Comparison of ENCODE assay signal across 10 mouse cellular contexts in the genomic region with DNA sequence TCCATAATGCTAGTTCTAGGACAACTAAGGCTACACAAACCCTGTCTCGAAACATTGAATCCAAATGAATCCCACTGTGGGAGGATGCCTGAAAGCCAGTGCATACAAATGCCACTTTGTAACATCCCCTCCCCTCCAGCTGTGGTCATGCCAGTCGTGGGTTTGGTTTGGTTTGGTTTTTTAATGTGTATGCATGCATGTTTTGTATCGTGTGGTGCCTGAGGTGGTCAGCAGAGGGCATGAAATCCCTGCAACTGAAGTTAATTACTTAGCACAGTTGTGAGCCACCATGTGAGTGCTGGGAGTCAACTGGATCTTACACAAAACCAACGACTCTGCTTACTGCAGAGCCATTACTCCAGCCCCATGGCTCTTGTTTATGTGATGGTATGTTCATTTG. TPM values are rescaled to one million over a fixed set of nuclear protein-coding genes. Genes with fewer than 3 reads are reported as not detected.
DNase-seq lines count a peak whose midpoint lies in the region; ATAC-seq and TF ChIP-seq lines count a peak whose summit lies in the region.
"Had no signal": no experiment of that assay in that cellular context is flagged by ENCODE, and none has a peak within 500 bp of the region (broad histone marks: within the 10 kb centered on the region; RNA-seq: fewer than 3 reads in every experiment).

No protein-coding gene starts in this region.

- TF ChIP-seq EP300 in CH12.LX (IDR thresholded peaks at IDR 0.05; ENCODE audit: low read length) = no peak

- in situ Hi-C loops in CH12.LX (cut with MboI; ENCODE audit: low pct_ligation_motif_present, low pct_unique_long_range_greater_than_20kb, low sequenced_read_pairs) = no loop called here

- no peak overlapping the region for H3K9ac ChIP-seq in heart, embryonic 16.5 days (ENCODE audit: low read length)
- H3K9ac ChIP-seq in CH12.LX (ENCODE audit: insufficient read depth, low read depth) = no peak overlapping the region
- H3K9ac ChIP-seq in embryonic facial prominence, embryonic 14.5 days (ENCODE audit: low read depth, low read length) = no peak overlapping the region
- H3K9ac ChIP-seq: heart, embryonic 13.5 days had no signal

- H3K36me3 ChIP-seq in heart, embryonic 16.5 days (ENCODE audit: control insufficient read depth, insufficient read depth) = peaks cover 13% of the 10 kb centered on the region
- H3K36me3 ChIP-seq in heart, embryonic 10.5 days = peaks cover 32% of the 10 kb centered on the region
- H3K36me3 ChIP-seq in CH12.LX (replicated peaks in 1 of 2; ENCODE audit: control insufficient read depth in 1 of 2, insufficient read depth in 1 of 2, low read length in 1 of 2) = peaks cover 48 to 78% of the 10 kb centered on the region in 2 experiments
- H3K36me3 ChIP-seq in embryonic facial prominence, embryonic 14.5 days (ENCODE audit: control insufficient read depth, insufficient read depth, low read length) = peaks cover 35% of the 10 kb centered on the region

- H3K27me3 ChIP-seq in heart, embryonic 16.5 days (ENCODE audit: control insufficient read depth, insufficient read depth, low read length) = no peaks in the 10 kb centered on the region
- H3K27me3 ChIP-seq in heart, embryonic 10.5 days (ENCODE audit: insufficient read depth, poor library complexity, severe bottlenecking) = no peaks in the 10 kb centered on the region
- no peaks in the 10 kb centered on the region for H3K27me3 ChIP-seq in CH12.LX (replicated peaks)
- H3K27me3 ChIP-seq in embryonic facial prominence, embryonic 14.5 days (replicated peaks; ENCODE audit: control insufficient read depth, insufficient read depth, low read length) = no peaks in the 10 kb centered on the region
- H3K27me3 ChIP-seq: heart, embryonic 13.5 days had no signal

- TF ChIP-seq POLR2A in CH12.LX (IDR thresholded peaks at IDR 0.05; ENCODE audit: low read depth, low read length) = no peak

- WGBS in heart, embryonic 16.5 days = 64% methylated on average over 4 of the region's 4 CpGs
- 74% methylated on average over 4 of the region's 4 CpGs for WGBS in heart, embryonic 10.5 days
- 50% methylated on average over 4 of the region's 4 CpGs for WGBS in embryonic facial prominence, embryonic 14.5 days

- H3K4me1 ChIP-seq in heart, embryonic 16.5 days (ENCODE audit: control insufficient read depth, insufficient read depth, low read length) = peaks cover 4% of the 10 kb centered on the region; the same call in 1 of the 2 replicates
- peaks cover 5% of the 10 kb centered on the region; the same call in 1 of the 2 replicates for H3K4me1 ChIP-seq in heart, embryonic 10.5 days
- H3K4me1 ChIP-seq in CH12.LX (ENCODE audit: control insufficient read depth in 1 of 2, insufficient read depth in 2 of 2) = no peaks in the 10 kb centered on the region
- no peaks in the 10 kb centered on the region for H3K4me1 ChIP-seq in embryonic facial prominence, embryonic 14.5 days (ENCODE audit: control insufficient read depth, insufficient read depth, low read length)

- TF ChIP-seq CTCF in CH12.LX (conservative IDR thresholded peaks at IDR 0.05 in 1 of 2, IDR thresholded peaks at IDR 0.05 in 1 of 2; ENCODE audit: low read depth in 2 of 2, low read length in 2 of 2) = peak in 1 of 2 experiments; percentile 44; a peak in 2 of 4 replicates

- H3K4me3 ChIP-seq in heart, embryonic 16.5 days (ENCODE audit: low read length) = no peak overlapping the region
- H3K4me3 ChIP-seq in heart, embryonic 10.5 days = no peak overlapping the region
- no peak overlapping the region for H3K4me3 ChIP-seq in CH12.LX (replicated peaks in 1 of 3; ENCODE audit: low read depth in 2 of 3, low read length in 2 of 3, poor library complexity in 1 of 3)
- H3K4me3 ChIP-seq in embryonic facial prominence, embryonic 14.5 days (ENCODE audit: low read depth, low read length) = no peak overlapping the region
- H3K4me3 ChIP-seq: heart, embryonic 13.5 days; myocyte had no signal

- peak; percentile 19 for TF ChIP-seq RAD21 in CH12.LX (IDR thresholded peaks at IDR 0.05; ENCODE audit: low read depth, low read length)

- no peaks in the 10 kb centered on the region for H3K9me3 ChIP-seq in heart, embryonic 16.5 days (replicated peaks; ENCODE audit: control insufficient read depth, low read length)
- no peaks in the 10 kb centered on the region for H3K9me3 ChIP-seq in heart, embryonic 10.5 days
- H3K9me3 ChIP-seq in CH12.LX (replicated peaks; ENCODE audit: low read length) = no peaks in the 10 kb centered on the region
- H3K9me3 ChIP-seq in embryonic facial prominence, embryonic 14.5 days (ENCODE audit: control insufficient read depth, low read length) = no peaks in the 10 kb centered on the region
- H3K9me3 ChIP-seq: heart, embryonic 13.5 days had no signal

- H3K27ac ChIP-seq in heart, embryonic 16.5 days (ENCODE audit: low read length) = no peak overlapping the region
- H3K27ac ChIP-seq in heart, embryonic 10.5 days = no peak overlapping the region
- H3K27ac ChIP-seq in CH12.LX (ENCODE audit: insufficient read depth, low read depth) = no peak overlapping the region
- no peak overlapping the region for H3K27ac ChIP-seq in embryonic facial prominence, embryonic 14.5 days (replicated peaks; ENCODE audit: low read depth, low read length)
- H3K27ac ChIP-seq: heart, embryonic 13.5 days had no signal

- peak; percentile 44; the same call in 1 of the 2 replicates for ATAC-seq in heart, embryonic 16.5 days (replicated peaks; ENCODE audit: extremely low read depth, insufficient read depth, low FRiP score)
- 0 out of 2 replicates have a peak, but pooled peaks have one; percentile 39 for ATAC-seq in embryonic facial prominence, embryonic 14.5 days (ENCODE audit: low read depth)

- H3K4me2 ChIP-seq in heart, embryonic 16.5 days (ENCODE audit: low read depth, low read length) = no peak overlapping the region
- H3K4me2 ChIP-seq in CH12.LX (ENCODE audit: insufficient read depth, low read depth, poor library complexity, severe bottlenecking) = no peak overlapping the region
- no peak overlapping the region for H3K4me2 ChIP-seq in embryonic facial prominence, embryonic 14.5 days (ENCODE audit: low read depth, low read length)
- H3K4me2 ChIP-seq: heart, embryonic 13.5 days had no signal

- no peak for DNase-seq in heart, embryonic 10.5 days (ENCODE audit: low spot score)
- DNase-seq in CH12.LX (ENCODE audit: extremely low read depth) = peak; percentile 33
- peak; percentile 32 for DNase-seq in embryonic facial prominence, embryonic 14.5 days (ENCODE audit: low spot score)
- peak; percentile 43 to 53 for DNase-seq in kidney, postnatal 4 days
- no peak for DNase-seq in MN1 (ENCODE audit: low spot score)
- no peak for DNase-seq in left cerebral cortex, adult 18-20 months (ENCODE audit: low spot score in 2 of 2)
- DNase-seq in frontal cortex, postnatal 36 days (ENCODE audit: low spot score in 2 of 2) = no peak

- H3K79me2 ChIP-seq in CH12.LX (replicated peaks; ENCODE audit: control insufficient read depth, extremely low read depth, insufficient read depth, poor library complexity, severe bottlenecking) = peaks cover 3% of the 10 kb centered on the region; the same call in 1 of the 2 replicates

- dilution Hi-C loops in CH12.LX (cut with MboI; ENCODE audit: extremely low pct_ligation_motif_present, extremely low pct_unique_long_range_greater_than_20kb, low sequenced_read_pairs) = no loop called here

TF ChIP-seq in CH12.LX, 34 proteins besides CTCF, POLR2A, EP300 and RAD21:
- TF ChIP-seq UBTF (IDR thresholded peaks at IDR 0.05; ENCODE audit: low read depth, low read length) (no peak), POLR2AphosphoS2 (IDR thresholded peaks at IDR 0.05; ENCODE audit: low read depth, low read length) (peak; percentile 72; the same call in 1 of the 2 replicates)

RNA-seq across cellular contexts. Expression of a gene that starts 32.5 kb away (rescaled TPM):
- polyA plus RNA-seq in heart, embryonic 16.5 days (2015; fragmentation: Nextera tagmentation; extraction: Ambion mirVana) = 252 and 286 TPM in 2 replicates
- 368 and 419 TPM in 2 replicates for polyA plus RNA-seq in heart, embryonic 10.5 days (2016; fragmentation: Nextera tagmentation; extraction: Ambion mirVana)
- total RNA-seq in CH12.LX (2012; rRNA removed) (490 and 629 TPM in 2 replicates), CH12.LX (2014; rRNA removed) (590 and 677 TPM in 2 replicates)
- 850 and 889 TPM in 2 replicates for polyA plus RNA-seq in CH12.LX (2012; ENCODE audit: insufficient read length, low read depth)
- polyA plus RNA-seq in embryonic facial prominence, embryonic 14.5 days (2014; fragmentation: Nextera tagmentation; extraction: Ambion mirVana) = 333 and 352 TPM in 2 replicates
- 100 to 1,000 TPM; 189 to 215 TPM for total RNA-seq in left cerebral cortex, adult 18-20 months (2021)

Comparison
In these comparisons a context has a peak if more than half of its experiments do, and no peak if none do; other contexts are left out.
1. DNase-seq: peak in CH12.LX (single experiment), embryonic facial prominence, embryonic 14.5 days (single experiment) and kidney, postnatal 4 days (2 of 2); none in heart, embryonic 10.5 days (single experiment), MN1 (single experiment), left cerebral cortex, adult 18-20 months (0 of 2) and frontal cortex, postnatal 36 days (0 of 2).